Mouse (Mus musculus) brain, embryonic 14.5 days (tissue): ENCODE measurements around the gene Spock2.

ENCODE experiments used
- CTCF ChIP-seq: fragments of 200-500 bp; IDR thresholded peaks from 2 replicates; pipeline ENCODE4 v1.5.1; 2012; ENCODE audit warnings: inconsistent platforms, mild to moderate bottlenecking, moderate library complexity, borderline replicate concordance; ENCODE audit not compliant: insufficient read depth, insufficient read length; ENCODE audit errors: extremely low read depth
- POLR2A ChIP-seq: fragments of 200-500 bp; IDR thresholded peaks from 2 replicates; pipeline ENCODE4 v1.6.1; 2012; ENCODE audit warnings: mild to moderate bottlenecking, inconsistent platforms, borderline replicate concordance; ENCODE audit not compliant: poor library complexity, insufficient read depth, insufficient read length, severe bottlenecking; ENCODE audit errors: extremely low read depth

DNA sequence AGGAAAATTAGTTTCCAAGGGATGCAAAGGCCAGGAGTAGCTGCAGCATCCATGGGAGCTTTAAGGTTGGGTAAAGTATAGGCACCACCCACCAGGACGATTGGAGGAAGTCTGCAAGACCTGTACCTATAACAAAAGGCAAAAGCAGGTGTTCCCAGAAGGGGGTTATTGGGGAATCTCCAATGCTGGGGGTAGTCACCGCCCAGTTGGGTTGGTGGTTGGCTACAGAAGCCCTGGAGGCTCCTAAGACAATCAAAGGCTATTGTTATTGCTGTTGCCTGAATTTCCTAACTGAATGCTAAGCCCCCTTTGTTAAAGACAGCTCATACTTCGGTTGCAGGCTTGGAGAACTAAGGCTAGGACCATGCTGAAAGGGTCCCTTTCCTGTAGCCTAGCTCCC, 60.0 kb downstream of the Spock2 start:
- TF ChIP-seq CTCF (no peak), POLR2A (no peak)
